Mouse (Mus musculus) WW6 (cell line): ENCODE results near the gene Gm14180.
"Not testable (repeated sequence)": the region's sequence is repeated elsewhere in the genome, so short reads cannot be mapped to it uniquely, and the experiment has no call there.

Source experiments
- DNase-seq: peaks from one replicate; pipeline ENCODE4 v3.0.0-alpha.2; 2013; ENCODE audit warnings: low read depth, low spot score

Gm14180 gene

DNA sequence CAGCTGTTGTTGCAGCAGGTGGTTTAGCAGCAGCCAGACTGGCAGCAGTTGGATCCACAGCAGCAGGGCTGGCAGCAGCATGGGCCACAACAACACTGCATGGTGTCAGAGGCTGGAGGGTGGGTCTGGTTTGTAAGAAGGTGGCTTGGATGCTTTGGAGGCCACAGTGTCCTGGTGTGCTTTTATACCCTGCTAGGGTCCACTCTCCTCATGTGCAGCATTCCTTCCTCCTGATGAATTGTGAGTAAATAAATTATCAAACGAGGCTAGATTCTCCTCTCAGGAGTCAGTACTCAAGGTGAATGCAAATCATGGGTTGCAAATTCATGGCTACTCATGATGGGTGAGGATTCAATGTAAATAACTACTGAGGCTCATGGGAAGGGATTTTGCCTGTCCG is at the start of gene Gm14180:
TSS of gene Gm14180 (minus strand) at position 101 of the 400 bp plus-strand sequence.
- no peak for DNase-seq

DNA sequence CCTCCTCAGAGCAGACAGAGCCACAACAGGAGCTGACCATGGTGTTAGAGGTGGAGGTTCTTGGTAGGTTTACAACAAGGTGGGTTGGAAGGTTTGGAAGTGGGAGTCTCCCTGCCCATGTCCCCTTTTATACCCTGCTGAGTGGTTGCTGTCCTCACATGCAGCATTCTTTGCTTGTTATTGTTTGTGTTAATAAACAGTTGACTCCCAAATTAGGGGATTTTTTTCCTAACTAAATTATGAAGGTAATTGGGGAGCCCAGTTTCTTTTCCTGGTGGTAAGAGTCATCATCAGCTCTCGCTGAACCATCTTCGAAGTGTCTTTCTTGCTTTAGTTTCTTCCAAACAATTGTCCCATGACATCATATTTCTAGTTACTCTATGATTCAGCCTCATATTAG is 46.5 kb upstream of the Gm14180 start, which contains the start of gene Krtap4-8:
TSS of gene Krtap4-8 (minus strand) at position 101 of the 400 bp plus-strand sequence.
- no peak for DNase-seq

DNA sequence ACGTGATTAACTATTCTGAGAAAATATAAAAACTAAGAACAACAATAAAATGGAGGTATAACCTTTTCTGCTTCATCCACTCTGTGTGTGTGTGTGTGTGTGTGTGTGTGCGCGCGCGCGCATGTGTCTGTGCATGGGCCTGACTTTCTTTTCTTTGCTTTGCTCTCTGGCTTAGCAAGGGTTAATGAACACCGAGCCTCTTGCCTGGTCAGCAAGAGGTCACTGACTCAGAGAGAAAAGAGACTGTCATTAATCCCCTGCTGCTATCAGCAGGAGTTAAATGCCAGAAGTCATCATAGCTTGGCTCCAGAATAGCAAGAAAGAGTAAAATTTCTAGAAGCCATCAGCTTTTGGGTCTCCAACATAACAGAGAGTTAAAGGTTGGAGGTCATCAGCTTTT is 44.3 kb upstream of the Gm14180 start:
- DNase-seq: no peak

DNA sequence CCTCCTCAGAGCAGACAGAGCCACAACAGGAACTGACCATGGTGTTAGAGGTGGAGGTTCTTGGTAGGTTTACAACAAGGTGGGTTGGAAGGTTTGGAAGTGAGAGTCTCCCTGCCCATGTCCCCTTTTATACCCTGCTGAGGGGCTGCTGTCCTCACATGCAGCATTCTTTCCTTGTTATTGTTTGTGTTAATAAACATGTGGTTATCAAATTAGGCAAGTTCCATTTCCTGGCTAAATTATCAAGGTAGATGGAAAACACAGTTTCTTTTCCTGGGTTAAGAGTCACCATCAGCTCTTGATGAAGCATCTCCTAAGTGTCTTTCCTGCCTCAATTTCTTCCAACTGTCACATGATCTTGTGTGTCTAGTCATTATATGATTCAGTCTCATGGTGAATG is 38.7 kb upstream of the Gm14180 start, which contains the start of gene Gm11595:
TSS of gene Gm11595 (minus strand) at position 101 of the 400 bp plus-strand sequence.
- DNase-seq: not testable (repeated sequence)

DNA sequence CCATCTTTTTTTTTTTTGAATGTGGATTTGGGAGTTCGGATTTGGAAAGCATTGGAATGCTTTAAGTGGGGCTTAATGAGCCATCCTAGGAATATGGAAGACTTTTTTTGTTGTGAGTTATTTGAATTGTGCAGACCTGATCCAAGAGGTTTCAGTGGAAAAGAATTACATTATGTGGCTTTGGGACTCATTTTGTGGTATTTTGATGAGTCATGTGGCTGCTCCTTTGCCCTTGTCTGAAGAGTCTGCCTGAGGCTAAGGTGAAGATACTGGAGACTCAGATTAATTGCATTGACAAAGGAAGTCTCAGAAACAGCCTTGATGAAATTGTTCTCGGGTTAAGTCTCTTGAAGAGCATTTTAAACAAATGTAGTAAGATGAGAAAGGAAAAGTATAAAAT is 34.3 kb upstream of the Gm14180 start:
- no peak for DNase-seq

DNA sequence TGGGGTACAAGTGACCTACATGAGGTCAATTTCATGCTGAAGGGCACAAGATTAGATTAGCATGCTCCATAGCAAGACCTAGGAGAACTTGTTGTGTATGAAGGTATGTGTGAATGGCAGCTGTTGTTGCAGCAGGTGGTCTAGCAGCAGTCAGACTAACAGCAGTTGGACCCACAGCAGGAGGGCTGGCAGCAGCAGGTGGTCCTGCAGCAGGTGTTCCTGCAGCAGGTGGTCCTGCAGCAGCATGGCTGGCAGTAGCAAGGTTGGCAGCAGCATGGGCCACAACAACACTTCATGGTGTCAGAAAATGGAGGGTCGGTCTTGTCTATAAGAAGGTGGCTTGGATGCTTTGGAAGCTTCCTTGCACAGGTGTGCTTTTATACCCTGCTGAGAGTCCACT is 24.8 kb upstream of the Gm14180 start:
- no peak for DNase-seq

DNA sequence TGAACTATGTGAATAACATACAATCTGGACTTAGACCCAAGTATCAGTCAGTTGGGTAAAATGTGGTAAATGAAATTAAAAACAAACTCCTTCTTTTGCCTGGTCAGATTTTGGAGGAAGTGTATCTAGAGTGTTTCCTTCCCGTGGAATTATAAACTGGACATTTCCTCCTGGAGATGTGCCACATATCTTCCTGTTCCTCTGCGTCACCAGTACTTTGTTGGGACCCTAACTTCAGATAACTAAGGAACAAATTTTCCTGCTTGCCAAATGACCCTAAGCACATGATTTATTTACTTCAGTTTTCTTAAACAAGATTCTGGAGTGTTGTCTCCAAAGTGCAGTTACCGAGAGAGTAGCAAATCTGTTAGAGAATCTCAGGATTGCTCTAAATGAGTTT is 9.9 kb upstream of the Gm14180 start:
- DNase-seq: no peak

DNA sequence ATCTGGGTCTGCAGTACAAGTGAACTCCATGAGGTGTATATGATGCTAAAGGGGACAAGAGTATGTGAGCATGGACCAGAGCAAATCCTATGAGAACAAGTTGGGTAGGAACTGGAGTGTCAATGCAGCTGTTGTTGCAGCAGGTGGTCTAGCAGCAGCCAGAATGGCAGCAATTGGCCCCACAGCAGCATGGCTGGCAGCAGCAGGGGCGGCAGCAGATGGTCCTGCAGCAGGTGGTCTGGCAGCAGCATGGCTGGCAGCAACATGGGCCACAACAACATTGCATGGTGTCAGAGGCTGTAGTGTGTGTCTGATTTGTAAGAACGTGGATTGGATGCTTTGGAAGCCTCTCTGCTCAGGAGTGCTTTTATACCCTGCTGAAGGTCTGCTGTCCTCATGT is 10.0 kb downstream of the Gm14180 start:
- no peak for DNase-seq

DNA sequence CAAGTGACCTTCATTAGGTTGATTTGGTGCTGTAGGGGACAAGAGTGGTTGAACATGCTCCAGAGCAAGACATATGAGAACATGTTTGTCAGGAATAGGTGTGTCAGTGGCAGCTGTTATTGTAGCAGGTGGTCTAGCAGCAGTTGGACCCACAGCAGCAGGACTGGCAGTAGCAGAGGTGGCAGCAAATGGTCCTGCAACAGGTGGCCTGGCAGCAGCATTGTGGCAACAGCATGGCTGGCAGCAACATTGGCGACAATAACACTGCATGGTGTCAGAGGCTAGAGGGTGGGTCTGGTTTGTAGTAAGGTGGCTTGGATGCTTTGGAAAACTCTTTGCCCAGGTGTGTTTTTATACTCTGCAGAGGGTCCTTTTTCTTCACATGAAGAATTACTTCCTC is 15.3 kb downstream of the Gm14180 start:
- DNase-seq: no peak

DNA sequence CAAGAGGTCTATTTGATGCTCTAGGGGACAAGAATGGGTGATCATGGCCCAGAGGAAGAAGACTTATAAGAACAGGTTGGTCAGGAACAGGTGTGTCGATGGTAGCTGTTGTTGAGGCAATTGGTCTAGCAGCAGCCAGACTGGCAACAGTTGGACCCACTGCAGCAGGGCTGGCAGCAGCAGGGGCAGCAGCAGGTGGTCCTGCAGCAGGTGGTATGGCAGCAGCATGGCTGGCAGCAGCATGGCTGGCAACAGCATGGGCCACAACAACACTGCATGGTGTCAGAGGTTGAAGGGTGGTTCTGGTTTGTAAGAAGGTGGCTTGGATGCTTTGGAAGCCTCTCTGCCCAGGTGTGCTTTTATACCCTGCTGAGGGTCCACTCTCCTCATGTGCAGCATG is 43.6 kb downstream of the Gm14180 start, which contains the start of gene Gm14190:
TSS of gene Gm14190 (minus strand) at position 278 of the 400 bp plus-strand sequence.
- no peak for DNase-seq

DNA sequence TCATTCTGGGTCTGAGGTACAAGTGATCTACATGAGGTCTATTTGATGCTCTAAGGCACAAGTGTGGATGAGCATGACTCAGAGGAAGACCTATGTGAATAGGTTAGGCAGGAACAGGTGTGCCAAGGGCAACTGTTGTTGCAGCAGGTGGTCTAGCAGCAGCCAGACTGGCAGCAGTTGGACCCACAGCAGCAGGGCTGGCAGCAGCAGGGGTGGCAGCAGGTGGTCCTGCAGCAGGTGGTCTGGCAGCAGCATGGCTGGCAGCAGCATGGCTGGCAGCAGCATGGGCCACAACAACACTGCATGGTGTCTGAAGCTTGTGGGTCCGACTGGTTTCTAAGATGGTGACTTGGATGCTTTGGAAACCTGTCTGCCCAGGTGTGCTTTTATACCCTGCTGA is 48.9 kb downstream of the Gm14180 start:
- not testable (repeated sequence) for DNase-seq
